Mouse (Mus musculus) spleen, adult 18-20 months (tissue): ENCODE results near the gene Lbx2.

ENCODE experiments used
- DNase-seq, 2 experiments: peaks; one replicate each; pipeline ENCODE4 v3.0.0; 2022; ENCODE audit warnings: mixed read lengths in 2 of 2

Lbx2 gene

DNA sequence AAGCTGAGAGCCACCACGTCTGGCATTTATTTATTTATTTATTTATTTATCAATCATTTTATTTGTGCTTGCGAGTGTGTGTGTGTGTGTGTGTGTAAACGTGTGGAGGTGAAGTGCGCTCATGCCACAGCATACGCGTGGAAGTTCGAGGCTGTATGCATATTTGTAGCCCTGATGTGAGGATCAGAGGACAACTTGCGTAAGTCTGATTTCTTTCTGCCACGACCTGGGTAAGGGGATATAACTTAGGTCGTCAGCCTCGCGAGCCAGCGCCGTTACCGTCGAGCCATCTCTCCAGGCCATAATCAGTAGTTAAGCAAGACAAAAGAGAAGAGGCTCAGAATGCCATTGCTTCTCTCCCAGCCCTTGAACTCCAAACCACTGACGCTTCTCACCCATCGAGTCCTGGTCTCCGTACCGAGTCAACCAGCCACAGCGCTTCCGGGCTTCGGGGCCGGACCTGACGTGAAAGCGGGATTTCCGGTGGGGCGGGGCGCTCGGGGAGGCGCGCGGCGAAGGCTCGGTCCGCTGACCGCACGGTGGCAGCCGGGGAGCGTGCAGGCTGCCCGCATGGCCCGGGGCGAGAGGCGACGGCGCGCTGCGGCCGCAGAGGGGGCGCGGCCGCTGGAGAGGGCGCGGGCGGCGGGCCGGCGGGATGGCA is 29.0 kb downstream of the Lbx2 start, which contains the start of gene Mogs:
Gene Mogs, plus strand, starts transcription at position 486 of the 661 bp plus-strand sequence.
- peak; percentile 90 to 95 for DNase-seq

DNA sequence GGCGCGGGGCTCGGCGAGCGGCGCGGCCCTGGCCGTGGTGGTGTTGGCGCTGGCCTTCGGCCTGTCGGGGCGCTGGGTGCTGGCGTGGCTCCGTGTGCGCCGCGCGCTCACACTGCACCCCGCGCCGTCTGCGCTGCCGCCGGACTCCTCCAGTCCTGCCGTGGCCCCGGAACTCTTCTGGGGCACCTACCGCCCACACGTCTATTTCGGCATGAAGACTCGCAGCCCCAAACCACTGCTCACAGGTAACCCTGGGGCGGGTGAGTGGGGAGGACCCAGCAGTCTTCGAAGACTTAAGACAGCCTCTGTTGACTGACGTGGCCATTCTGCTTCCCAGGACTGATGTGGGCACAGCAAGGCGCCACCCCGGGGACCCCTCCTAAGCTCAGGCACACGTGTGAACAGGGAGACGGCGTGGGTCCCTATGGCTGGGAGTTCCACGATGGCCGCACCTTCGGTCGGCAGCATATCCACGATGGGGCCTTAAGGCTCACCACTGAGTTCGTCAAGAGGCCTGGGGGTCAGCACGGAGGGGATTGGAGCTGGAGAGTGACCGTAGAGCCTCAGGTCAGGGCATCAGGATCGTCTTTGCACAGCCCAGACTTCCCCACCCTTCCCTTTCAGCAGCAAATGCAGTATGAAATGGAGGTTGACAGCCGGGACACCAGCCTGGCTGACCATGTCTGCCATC is 29.7 kb downstream of the Lbx2 start:
- no peak for DNase-seq

DNA sequence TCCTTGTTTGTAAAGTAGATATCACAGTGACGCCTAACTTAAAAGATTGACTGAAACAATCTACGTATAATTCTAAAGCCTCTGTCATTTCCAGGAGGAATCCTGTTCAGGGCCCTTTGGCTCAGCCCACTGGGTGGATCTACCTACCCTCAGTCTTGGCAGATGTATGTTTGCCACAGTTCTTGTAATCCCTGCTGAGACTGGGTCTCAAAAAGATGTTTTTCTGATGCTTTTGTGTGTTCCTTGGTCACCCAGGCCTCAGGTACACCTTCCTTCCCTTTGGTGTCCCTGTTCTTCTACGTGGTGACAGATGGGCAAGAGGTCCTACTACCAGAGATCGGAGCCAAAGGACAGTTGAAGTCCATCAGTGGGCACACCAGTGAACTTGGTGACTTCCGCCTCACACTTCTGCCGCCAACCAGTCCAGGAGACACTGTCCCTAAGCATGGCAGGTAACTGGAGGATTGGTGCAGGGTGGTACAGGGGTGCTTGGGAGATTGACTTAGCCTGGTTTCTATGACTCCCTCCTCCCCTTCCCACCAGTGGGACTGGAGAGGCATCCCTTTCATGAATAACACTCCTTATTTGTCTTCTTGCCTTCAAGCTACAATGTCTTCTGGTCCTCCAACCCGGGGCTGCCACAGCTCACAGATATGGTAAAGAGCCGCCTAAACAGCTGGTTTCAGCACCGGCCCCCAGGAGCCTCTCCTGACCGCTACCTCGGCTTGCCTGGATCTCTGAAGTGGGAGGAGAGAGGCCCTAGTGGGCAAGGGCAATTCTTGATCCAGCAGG is 30.4 kb downstream of the Lbx2 start:
- no peak for DNase-seq

DNA sequence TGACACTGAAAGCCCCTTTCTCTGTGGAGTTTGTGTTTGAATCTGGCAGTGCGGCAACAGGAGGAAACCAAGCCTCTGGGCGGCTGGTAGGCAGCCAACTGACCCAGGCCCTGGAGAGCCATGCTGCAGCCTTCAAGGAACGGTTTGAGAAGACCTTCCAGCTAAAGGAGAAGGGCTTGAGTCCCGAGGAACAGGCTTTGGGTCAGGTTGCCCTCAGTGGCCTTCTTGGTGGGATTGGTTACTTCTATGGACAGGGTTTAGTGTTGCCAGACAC is 30.9 kb downstream of the Lbx2 start:
- no peak for DNase-seq

DNA sequence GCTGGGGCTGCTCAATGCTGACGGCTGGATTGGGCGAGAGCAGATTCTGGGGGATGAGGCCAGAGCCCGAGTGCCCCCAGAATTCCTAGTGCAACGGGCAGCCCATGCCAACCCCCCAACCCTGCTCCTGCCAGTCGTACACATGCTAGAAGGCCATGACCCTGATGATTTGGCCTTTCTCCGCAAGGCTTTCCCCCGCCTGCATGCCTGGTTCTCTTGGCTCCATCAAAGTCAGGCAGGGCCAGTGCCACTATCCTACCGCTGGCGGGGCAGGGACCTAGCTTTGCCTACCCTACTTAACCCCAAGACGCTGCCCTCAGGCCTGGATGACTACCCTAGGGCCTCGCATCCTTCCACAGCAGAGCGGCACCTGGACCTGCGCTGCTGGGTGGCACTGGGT is 31.4 kb downstream of the Lbx2 start:
- no peak for DNase-seq

DNA sequence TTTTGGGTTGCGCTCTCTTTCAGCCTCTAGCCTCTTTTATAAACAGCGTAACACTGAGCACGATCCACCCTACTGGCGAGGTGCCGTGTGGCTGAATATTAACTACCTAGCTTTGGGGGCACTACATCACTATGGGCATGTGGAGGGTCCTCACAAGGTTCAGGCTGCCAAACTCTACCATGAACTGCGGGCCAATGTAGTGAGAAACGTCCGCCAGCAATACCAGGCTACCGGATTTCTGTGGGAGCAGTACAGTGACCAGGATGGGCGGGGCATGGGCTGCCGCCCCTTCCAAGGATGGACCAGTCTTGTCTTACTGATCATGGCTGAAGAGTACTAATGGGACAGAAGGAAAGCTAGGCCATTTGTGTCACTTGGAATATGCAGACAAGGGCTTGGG is 32.2 kb downstream of the Lbx2 start:
- DNase-seq: no peak

DNA sequence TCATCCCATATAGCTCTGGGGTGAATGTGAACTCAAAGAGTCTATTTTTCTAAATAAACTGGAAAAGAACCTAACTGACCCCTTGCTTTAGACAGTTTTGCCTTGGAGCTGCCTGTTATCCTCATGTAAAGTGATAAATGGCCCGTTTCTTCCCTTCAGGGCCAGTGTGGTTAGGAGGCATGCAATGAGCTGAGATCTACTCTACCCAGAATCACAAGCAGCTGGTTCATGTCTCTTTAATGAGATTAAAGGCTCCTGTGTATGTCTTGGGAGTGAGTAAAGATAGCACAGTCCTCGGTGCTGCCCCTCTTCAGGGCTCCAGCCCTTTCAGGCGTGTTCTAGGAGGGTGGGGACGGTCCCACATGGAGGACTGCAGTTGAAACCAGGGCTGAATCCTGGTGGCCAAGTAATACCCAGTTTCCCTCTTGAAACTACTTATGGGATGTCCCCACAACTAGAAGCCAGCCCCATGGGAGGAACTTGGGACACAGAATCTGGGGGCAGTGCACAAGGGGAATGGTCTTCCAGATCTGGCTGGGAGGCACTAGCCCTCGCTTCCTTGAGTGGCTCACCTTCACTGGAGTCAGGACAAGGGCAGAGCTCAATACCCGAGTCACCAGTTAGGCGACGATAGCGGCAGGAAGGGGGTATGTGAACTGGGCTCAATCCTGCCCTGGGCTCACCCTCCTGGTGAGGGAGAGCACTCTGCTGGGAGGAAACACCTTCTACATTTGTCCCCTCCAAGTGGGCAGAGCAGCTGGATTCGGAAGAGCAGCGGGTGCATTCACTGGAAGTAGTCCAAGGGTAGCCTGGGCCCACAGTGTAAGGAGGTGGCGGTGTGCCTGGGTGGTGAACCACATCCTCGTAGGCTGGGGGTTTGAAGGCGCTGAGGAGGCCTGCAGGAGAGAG is 32.9 kb downstream of the Lbx2 start:
- DNase-seq: no peak

DNA sequence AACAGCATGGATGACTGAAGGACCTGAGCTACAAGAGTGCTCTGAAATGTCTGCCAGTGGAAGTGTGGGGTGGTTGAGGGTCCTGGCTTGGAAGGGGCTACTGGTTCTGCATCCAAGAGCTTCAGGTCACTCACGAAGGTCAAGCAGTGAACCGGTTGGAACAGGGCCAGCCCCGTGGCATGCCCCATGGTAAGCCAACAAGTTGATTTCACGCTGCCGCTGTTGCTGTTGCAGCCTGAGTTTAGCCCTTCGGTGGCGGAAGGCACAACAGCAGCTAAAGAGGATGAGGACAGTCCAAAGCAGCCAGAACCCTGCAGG is 33.5 kb downstream of the Lbx2 start:
- DNase-seq: peak in 1 of 2 experiments; percentile 17

DNA sequence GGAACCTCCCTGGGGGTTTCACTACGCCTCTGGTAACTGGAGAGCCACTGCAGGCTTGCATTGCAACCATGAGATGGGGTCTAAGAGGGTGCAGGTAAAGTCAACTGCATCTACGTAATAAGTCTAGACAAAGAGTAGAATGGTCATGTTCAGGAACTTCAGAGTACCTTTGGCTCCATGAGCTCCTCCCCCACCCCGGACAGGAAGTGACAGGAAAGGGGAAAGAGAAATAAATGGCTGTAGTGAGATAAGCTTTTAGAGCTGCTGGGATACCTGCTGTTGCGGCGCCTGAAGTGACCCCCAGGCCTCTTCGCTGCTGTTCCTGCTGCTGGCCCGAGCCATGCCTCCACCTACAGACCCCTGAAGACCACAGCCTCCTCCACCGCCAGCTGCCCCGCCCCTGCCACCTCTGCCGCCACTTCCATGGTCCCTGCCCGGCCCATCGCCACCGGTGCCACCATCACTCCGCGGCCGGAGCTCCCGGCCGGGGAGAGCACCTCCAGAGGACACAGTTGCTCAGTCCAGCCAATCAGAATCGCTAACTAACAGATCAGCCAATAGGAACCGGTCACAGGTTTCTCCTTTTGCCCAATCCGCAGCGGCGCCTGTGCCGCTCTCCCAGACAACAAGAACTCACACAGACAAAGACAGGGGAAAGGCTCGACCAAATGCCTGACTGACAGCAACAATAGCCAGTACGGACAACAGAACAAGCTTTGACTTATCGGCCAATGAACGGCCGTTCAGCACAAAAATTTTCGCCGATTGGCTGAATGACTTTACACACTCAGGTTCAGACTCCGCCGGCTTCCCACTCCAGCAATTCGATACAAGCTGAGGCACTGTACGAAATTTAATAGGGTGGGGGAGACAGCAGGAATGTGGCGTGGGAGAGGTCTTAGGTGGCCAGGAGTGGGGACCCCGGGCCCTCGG is 35.0 kb downstream of the Lbx2 start, which contains the start of gene Wbp1:
Gene Wbp1, minus strand, starts transcription at position 630 of the 933 bp plus-strand sequence.
- peak; percentile 78 to 87 for DNase-seq

DNA sequence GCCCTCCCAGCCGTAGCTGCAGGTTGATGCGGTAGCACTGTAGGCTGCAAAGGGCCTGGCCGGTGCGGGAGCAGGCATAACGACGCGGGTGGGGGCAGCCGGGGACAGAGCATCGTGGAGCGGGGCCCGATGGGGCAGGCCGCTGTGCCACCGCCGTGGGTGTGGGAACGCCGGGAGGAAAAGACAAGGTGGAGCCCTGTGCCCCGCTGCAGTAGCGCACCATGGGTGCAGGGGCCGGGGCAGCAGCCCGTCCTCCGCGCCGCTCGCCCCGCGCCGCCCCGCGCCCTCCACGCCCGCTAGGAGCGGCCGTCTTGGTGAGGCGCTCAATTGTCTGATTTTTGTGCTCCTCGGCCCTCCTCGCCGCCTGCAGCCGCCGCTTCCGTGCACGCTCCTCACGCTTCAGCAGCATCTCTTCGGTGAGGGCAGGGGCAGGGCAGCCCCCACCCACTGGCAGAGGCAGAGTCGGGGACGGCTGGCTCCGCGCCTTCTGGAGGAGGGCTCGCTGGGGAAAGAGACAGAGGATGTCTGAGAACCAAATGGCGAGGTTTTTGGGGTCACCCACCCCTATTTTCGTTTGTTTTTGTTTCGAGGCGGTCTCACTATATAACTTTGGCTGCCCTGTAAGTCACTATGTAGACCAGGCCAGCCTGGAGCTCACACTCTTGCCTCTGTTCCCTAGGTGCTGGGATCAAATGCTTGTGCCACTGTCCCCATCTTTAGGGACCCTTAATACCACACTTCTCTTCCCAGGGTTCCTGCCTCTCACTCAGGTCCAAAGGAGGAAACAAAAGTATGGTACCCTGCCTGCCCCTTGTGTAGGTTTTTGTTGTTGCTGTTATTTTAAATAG is 35.9 kb downstream of the Lbx2 start:
- no peak for DNase-seq

DNA sequence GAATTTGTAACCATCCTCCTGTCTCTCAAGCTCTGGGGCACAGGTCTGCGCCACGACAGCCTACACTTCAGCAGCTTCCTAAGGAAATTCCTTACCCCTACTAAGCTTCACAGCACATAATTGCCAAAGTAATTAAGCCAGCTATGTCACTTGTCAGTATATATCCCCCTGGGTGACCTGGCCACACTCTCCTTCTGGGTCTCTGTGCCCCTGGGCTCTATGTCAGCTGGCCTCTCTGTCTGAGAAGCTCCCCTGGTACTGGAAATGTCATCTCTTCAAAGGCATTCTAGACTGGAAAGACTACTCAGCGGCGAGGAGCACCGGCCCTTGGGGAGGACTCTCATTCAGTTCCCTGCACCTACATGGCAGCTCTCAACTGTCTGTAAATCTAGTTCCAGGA is 36.8 kb downstream of the Lbx2 start:
- no peak for DNase-seq

DNA sequence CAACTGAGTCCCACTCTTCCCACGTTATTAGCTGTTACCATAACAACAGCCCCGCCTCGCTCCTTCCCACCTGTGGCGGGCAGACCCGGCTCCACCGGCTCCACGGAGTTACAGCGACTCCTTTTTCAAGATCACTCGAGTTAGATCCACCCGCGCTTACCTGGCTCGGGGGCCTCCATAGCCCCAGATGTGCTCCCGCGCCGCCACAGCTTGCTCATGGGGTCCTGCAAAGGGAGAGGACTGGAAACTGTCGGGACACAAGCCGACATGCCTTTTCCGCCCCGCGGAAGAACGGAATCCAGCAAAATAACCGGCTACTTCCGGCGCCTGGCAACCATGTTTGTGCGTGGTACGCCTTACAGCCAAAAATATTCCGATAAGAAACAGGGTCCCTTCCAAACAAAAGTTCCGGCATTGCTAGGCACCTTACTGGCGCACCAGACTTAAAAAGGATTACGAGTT is 38.7 kb downstream of the Lbx2 start:
- peak; percentile 76 to 84 for DNase-seq

DNA sequence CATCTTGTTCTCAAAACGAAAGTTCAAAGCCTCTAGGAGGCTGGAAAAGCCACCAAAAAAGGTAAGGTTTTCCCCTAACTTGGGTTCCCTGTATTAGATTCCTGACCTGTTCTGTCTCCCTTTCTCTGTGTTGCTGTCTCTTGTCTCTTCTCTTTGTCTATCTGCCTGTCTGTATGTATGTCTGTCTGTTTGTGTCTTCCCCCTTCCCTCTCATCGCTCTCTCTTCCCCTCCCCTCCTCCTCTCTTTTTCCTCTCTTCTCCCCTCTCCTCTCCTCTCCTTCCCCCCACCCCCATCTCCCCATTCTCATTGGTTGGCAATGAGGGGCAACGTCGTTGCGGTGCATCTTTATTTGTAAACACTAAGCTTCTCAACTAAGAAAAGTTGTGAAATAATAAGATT is 39.2 kb downstream of the Lbx2 start, which contains the start of gene Ino80b:
Gene Ino80b, minus strand, starts transcription at position 101 of the 400 bp plus-strand sequence.
- no peak for DNase-seq

DNA sequence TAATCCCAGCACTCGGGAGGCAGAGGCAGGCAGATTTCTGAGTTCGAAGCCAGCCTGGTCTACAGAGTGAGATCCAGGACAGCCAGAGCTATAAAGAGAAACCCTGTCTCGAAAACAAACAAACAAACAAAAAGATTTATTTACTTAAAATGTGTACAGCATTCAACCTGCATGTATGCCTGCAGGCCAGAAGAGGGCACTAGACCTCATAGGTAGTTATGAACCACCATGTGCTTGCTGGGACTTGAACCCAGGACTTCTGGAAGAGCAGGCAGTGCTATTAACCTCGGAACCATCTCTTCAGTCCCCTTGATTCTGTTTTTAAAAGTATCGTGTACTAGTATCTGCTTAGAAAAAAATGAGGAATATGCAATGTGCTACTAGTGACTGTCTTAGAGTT is 41.3 kb downstream of the Lbx2 start:
- DNase-seq: no peak

DNA sequence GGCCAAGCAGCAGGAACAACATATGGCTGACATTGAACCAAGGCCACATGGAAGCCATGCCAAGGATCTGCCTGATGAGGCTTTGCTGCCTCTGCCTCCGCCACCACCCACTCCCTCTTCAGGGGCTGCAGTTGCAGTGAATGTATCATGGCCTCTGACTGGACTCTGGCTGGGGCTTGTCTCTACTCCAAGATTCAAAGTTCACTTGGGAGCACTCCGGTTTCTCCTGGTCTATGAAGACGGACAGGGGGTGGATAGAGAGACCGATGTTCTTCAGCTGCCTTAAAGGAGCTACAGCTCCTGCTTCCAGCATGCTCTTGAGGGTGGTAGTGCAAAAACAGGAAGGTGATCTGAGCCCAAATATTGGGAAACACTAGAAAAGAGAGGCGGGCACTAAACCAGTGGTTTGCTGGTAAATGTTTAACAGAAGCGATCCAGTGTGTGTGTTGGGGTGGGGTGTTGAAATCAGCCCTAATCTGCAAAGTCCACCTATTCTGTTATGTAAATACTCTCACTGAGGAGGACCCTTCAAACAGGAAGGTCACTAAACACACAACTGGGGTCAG is 45.4 kb downstream of the Lbx2 start:
- no peak for DNase-seq

DNA sequence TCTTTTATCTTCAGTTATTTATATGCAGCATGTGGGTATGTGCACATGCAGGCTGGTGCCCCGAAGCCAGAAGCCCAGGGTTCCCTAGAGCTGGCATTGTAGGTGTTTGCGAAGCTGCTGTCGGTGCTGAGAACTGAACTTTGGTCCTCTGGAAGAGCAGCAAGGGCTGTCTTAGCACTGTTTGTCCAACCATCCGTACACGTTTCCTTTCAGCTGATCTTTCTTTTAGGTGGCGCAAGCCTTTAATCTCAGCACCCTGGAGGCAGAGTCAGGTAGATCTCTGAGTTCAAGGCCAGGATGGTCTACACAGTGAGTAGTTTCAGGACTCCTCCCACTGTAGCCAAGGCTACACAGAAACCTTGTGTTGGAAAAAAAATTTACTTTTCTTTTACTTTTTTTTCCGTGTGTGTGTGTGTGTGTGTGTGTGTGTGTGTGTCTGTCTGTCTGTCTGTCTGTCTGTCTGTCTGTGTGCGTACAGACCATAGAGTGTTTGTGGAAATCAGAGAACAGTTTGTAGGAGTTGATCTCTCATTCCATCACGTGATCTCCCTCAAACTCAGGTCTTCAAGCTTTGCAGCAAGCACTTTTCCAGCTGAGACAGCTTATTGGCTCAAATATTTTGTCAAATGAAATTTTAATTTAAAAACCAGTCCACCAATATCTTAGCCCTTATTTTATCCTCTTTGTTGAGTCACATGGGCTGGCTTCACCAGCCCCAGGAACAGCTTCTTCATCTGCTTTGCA is 46.2 kb downstream of the Lbx2 start:
- DNase-seq: no peak

DNA sequence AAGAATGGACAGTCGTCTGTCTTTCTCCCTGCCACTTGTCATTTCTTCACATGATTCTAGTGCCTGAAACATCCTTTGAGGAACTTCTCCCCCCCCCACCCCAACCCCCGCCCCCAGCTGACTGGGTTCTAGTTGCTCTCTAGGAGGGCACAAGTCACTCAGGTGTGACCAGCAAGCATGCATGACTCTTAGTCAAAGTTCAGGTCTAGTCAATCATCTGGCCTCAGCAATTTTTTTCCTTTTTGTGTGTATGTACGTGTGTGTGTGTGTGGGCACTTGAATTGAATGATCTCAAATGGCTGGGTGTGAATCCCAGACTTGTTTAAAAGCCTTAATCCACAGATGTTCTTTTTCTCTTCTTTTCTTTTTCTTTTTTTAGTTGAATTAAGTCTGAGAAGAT is 48.1 kb downstream of the Lbx2 start:
- no peak for DNase-seq

DNA sequence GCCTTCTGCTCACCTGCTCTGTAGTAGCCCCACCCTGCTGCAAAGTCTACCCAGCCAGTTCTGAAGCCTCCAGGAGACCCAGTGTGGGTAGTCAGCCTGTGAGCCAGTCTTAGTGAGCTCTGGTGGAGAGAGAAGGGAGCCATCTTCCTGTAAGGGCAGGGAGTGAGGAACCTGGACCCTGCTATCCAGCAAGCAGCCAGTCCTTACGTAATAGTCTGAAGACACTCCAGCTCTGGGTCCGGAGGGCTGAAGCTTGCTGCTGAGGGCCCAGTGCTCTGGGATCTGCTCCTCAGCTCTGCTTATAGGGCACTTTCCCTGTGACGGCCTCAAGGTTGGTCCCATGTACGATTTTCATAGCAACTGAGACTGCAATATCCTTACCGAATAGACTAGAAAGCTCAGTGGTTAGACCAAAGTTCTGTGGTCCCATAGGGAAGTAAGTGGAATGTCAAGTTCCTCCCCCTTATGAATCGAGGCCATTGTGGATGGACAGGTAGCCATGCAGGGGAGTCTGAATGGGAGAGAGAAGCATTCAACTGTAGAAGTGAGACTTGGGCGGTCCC is 48.9 kb downstream of the Lbx2 start, which contains the start of gene Rtkn:
Gene Rtkn, plus strand, starts transcription at position 513 of the 563 bp plus-strand sequence.
- no peak for DNase-seq

DNA sequence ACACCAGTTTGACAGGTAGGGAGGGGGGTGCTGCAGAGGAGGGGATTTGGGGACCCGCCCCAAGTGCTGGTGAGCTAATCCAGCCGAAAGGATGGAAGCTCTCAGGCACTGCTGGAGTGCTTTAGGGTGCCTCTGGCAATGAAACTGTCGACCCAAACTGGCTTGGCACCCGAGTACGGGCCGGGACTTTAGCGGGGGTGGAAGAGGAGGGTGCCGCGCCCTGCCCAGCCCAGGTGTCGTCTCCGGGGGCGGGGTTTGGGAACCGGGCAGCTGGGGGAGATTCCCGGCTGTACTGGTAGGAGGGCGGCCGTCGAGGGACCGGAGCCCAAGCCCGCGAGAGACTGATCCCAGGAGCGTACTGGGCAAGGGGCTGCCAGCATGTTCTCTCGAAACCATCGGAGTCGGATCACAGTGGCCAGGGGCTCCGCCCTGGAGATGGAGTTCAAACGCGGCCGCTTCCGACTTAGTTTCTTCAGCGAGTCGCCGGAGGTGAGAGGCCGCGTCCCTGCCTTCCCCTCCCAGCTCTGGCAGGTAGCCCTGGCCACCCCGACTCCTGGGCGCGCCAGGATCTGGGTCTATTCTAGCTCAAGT is 49.5 kb downstream of the Lbx2 start:
- DNase-seq: no peak
